Mouse (Mus musculus) layer of hippocampus, adult 2 months (tissue): ENCODE results near the gene Adora1. TPM values are rescaled to one million over a fixed set of nuclear protein-coding genes. Genes with fewer than 3 reads are reported as not detected.

Experiments used
- DNase-seq, 2 experiments: peaks; one replicate each; pipeline ENCODE4 v3.0.0; 2022; ENCODE audit warnings: low spot score in 2 of 2
- H3K27ac ChIP-seq: fragments of 200-600 bp; 2 replicates; pipeline ENCODE4 v1.8.1; 2022
- H3K4me3 ChIP-seq: fragments of 200-600 bp; 2 replicates; pipeline ENCODE4 v1.8.1; 2022; ENCODE audit warnings: mild to moderate bottlenecking
- CTCF ChIP-seq: fragments of 200-600 bp; conservative IDR thresholded peaks from 2 replicates; pipeline ENCODE4 v1.8.1; 2022; ENCODE audit warnings: antibody characterized with exemption, mild to moderate bottlenecking, moderate library complexity
- total RNA-seq, 2 experiments: library from RNA; stranded (reverse); gene quantifications; 2 replicates each; pipeline ENCODE4 v1.2.3; 2021

Adora1 gene
- total RNA-seq, 2 experiments from 2014 or later: 202 to 221 TPM

DNA sequence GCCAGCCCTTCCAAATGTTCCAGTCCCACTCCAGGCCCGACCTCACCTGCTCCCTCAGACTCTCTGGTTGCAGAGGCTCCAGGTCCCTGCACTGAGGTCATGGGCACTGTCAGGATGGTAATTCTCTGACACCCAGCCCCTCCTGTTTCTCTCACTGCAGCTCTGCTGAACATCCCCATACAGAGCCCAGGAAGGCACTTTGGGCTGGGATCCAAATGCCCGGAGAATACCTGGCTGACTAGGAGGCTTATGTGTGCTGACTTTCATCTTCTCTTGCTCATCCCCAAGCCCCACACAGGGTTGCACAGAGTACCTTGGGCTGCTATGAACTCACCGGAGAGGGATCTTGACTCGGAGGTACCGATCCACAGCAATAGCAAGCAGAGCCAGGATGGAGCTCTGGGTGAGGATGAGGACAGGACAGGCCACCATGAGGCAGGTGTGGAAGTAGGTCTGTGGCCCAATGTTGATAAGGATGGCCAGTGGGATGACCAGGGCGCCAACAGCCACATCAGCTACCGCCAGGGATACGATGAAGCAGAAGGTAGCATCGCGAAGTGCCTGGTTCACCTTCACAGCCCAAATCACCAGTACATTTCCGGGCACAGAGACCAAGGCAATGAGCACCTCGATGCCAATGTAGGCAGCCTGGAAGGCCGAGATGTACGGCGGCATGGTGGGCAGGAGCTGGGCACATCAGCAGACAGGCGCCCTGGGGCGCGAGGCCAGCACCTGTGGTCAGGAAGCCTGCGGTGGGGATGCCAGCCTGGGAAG is 1.4 kb downstream of the Adora1 start:
- Histone ChIP-seq H3K4me3 (peak overlapping the region; percentile 66), H3K27ac (peak overlapping the region; percentile 96)
- TF ChIP-seq CTCF: no peak
- no peak for DNase-seq

DNA sequence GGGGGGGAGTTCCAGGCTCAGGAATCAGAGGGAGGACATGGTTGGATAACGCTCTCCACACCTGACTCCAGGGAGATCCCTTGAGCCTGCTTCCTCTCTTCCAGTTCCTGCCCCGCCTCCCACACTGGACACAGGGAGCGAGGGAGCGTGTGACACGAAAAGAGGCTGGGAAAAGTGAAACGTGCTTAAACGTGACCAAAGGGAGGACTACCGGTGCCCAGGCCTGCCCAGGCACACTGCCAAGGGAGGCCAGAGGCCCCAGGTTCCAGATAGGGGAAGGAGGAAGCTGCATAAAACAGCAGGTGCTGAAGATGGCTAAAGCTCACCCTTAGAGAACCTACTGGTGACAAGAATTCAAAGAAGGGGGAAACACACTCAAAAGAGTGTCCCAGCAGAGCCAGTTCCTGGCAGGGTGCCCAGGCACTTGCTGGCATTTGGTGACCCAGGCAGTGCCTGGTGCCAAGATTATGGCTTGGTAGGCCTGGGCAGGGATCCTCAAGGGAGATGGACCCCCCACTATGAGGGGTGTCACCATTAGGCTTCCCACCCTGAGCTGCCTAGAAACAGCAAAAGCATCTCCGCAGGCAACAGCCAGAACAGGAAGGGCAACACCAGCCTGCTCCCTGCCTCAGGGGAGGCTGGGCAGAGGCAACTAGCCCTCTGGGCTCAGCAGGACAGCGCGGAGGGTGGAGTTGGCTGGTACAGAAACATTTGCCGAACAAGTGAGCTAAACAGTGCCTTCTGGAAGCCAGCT is 2.3 kb downstream of the Adora1 start:
- DNase-seq: peak; percentile 69 to 70
- peak overlapping the region; percentile 66 for H3K4me3 ChIP-seq
- H3K27ac ChIP-seq: peak overlapping the region; percentile 96
- no peak for TF ChIP-seq CTCF

DNA sequence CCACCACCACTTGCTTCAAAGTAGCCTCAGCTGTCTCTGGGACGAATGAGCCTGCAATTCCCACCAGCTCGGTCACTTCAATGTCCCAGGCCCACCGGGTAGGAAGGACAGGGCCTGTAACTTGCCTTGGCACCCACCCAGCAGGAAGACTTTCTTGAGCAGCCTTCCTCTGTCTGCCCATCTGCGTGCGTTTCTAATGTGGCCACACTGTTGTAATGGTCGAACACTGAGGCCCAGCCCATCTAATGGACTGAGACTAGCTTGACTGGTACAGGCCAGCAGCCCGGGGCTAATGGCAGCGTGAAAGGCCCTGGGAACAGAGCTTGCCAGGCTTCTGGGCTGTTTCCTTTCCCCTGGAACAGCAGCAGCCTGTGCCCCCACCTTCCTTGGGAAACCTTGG is 2.9 kb downstream of the Adora1 start:
- TF ChIP-seq CTCF: no peak
- Histone ChIP-seq H3K4me3 (peak overlapping the region; percentile 66), H3K27ac (peak overlapping the region; percentile 96)
- DNase-seq: no peak

DNA sequence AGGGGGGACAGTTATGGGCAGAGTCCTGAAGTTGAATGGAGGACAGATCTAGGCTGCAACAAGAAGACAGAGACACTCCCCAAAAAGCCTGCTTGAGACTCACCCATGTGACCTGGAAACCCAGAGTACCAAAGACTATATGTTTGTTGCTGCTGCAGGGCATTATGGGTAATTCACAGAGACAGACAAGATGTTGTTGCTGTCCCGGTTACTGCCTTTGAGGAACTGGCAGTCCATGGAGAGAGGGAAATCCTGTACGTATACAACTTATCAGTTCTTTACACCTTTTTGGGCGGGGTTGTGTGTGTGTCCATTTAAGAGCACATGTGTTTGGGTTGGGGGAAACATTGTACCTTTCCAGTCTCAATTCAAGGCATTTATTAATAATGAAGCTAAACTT is 3.5 kb downstream of the Adora1 start:
- no peak for TF ChIP-seq CTCF
- H3K4me3 ChIP-seq: peak overlapping the region; percentile 66
- H3K27ac ChIP-seq: peak overlapping the region; percentile 96; the same call in 1 of the 2 replicates
- no peak for DNase-seq

DNA sequence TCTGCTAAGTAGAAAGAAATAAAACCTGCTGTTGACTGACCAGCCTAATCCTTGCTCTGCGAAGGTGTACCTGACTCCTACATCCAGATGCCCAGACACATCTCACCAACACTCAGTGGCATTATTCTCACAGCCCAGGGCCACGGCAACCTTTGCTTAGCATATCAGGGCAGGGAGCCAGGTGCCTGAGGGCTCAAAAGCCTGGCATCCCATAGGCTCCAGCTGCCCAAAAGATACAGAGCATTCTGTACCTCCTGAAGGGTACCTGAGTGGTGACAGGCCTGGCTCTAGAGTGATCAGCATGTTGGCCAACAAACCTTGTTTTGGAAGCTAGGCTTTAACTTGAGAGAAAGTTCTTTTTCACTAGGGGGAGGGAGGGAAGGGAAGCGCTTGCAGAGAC is 4.0 kb downstream of the Adora1 start:
- Histone ChIP-seq H3K27ac (peak overlapping the region; percentile 96; the same call in 1 of the 2 replicates), H3K4me3 (peak overlapping the region; percentile 66)
- TF ChIP-seq CTCF: no peak
- DNase-seq: no peak

DNA sequence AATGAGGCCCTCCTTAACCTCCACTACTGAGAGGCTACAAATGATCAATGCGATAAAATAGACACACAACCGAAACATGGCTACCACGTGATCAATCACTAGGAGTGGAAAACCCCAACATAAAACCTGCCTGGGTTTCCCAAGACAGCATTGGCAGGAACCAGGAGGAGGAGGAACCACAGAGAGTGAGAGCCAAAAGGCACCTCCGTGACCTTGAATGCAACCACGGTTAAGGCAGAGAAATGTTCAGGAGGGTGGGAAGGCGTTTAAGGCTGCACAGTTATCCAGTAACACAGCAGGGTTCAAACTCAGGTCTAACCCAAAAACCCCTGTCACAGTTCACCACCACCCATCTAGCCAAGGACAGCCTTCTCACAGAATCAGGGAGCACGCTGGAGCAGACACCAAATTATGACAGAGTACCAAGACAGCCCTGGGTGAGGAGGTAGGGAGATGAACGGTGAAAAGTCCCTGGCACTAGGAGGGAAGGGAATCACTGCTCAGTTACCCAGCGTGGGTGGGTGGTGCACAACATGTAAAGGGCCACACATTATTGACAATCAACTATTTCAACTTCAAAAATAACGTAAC is 4.5 kb downstream of the Adora1 start:
- TF ChIP-seq CTCF: no peak
- no peak for DNase-seq
- Histone ChIP-seq H3K4me3 (peak overlapping the region; percentile 66), H3K27ac (peak overlapping the region; percentile 96; the same call in 1 of the 2 replicates)

DNA sequence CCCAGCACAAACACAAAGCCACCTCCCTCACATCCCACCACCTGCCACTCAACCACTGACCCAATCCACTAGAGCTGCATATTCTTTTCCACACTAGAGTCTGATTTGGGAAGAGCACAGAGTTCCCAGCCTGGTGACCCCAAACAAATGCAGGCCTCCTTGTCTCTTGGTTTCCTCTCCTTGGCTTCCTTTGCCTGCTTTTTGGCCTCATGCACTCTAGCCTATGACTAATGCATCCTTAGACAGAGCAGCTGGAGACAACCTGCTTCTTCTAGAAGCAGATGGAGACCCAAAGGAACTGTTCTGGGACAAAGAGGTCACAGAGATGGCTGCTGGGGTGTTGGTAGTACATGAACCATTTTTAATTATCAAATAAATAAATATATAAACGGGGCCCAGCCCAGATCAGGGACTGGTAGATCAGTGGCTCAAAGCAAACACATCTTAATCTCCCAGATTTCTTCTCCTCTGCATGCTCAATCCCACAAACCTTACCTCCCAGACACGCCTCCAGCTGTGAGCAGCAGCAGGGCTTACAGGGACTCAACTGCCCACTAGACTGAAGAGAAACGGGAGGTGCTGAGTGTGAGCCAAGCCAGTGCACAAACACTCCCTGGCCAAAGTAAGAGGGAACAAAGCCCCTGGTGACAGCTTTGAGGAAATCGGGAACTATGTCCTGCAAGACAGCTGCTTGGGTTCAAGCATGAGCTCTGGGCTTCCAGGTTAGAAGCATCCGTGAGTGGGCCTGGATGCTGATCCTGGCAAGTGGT is 5.2 kb downstream of the Adora1 start:
- H3K27ac ChIP-seq: peak overlapping the region; percentile 96
- peak overlapping the region; percentile 8; the same call in 1 of the 2 replicates for H3K4me3 ChIP-seq
- no peak for DNase-seq
- TF ChIP-seq CTCF: no peak

DNA sequence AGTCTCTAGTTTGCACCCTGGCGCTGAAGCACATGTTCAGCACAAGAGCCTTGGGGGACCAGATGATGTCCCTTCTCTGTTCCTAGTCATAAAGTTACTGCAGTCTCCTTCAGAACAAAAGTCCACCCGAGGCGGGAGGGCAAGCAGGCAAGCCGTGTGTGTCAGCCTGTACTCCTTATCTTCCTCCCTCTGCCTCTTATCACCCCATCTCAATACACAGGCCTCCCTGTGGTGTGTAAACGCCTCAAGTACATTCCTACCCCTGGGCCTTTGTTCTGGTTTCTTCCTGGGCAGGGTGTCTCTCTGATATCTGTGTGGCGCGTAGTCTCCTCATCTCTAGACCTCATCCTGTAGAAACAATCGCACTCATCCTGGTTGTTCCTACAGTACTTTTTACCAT is 8.5 kb downstream of the Adora1 start:
- no peak for TF ChIP-seq CTCF
- Histone ChIP-seq H3K27ac (no peak overlapping the region), H3K4me3 (no peak overlapping the region)
- no peak for DNase-seq

DNA sequence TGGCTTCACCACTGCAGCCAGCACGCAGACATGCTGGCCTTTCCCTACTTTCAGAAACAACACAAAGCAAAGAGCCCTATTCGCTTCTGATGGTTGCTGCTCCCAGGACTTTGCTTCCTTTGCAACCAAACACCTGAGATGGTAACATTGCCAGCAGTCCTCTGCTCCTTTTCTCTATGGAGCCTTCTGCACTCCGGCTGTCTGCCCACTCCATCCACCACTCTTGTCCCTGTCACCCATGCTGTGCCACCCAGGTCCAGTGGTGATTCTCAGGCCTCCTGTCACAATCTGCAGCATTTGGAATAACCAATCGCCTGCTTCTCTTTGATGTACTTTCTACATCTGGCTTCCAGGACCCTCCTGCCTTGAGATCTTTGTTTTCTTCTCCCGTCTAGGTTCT is 9.9 kb downstream of the Adora1 start:
- no peak for TF ChIP-seq CTCF
- DNase-seq: no peak
- no peak overlapping the region for H3K4me3 ChIP-seq
- H3K27ac ChIP-seq: no peak overlapping the region

DNA sequence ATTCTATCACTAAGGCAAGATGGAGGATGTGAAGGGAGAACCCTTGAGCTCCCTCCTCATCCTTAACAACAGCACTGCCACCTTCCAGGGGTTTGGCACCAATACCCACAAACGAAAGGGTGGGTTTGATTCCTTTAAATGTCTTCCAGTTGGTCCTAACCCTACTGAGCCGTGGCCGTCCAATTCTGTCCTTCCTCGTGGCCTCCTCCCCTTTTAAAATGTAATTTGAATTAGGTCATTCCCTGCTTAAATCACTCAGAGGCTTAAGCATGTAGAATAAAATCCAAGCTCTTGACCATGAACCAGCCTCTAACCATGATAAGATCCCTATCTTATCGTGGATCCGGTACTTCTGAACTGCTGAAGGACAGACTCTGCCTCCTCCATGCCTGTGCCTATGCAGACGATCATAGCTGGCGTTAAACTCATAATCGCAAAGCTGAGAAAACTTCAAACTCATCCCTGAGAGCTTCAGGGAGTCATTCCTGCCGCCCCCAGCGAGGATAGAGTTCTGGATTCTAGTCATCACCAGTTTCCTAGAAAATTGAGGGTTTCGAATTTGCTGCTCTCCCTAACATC is 10.5 kb downstream of the Adora1 start:
- no peak for TF ChIP-seq CTCF
- DNase-seq: no peak
- Histone ChIP-seq H3K4me3 (no peak overlapping the region), H3K27ac (no peak overlapping the region)

DNA sequence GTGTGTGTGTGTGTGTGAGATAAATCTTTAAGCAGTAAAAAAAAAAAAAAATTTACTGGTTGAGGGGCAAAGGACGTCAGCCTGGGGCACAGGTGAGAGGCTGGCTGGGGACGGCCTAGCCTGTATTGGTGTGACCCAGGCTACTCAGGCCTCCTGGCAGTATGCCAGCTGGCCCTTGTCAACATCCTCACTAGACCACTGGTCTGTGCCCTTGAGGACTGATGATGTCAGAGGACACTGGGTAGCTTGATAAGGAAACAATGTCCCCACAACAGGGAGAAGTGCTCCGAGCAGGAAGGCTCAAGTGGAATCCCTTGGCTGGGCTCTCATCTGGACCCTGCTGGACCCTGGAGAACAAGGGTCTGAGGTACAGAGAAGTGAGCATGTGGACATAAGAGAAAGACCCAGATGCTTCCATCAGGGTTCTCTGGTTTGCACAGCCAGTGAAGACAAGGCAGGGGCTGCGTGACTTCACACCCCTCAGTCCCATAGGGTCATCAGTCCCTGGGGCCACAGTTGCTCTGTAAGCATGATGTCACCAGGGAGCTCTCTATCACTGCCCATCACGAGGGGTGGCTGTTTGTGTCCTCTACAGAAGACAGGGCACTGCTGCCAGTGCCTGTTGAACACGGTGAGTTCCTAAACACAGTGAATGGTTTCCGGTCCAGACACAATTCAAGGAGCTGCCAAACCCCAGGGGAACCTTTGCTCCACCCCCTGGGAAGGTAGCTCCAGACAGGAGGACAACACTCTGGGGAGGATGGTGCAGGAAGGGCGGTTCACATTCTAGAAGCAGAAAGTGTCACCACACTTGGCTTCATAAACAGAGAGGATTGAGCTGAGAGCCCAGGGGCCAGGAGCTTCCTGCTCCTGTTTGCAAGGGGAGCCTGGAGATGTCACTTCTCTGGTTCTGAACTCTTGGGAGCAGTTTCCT is 12.8 kb downstream of the Adora1 start:
- DNase-seq: no peak
- no peak for TF ChIP-seq CTCF

More for the DNA sequence above, 12.8 kb downstream of the Adora1 start:
- Histone ChIP-seq H3K27ac (peak overlapping the region; percentile 51; the same call in 1 of the 2 replicates), H3K4me3 (no peak overlapping the region)
